Mouse (Mus musculus) left cerebral cortex, adult 8-10 months (tissue): ENCODE results near the gene Tln2. TPM values are rescaled to one million over a fixed set of nuclear protein-coding genes. Genes with fewer than 3 reads are reported as not detected.

ENCODE experiments used
- DNase-seq, 2 experiments: peaks; one replicate each; pipeline ENCODE4 v3.0.0; 2022; ENCODE audit warnings: low spot score in 2 of 2
- total RNA-seq, 4 experiments: library from RNA; stranded (reverse); gene quantifications; 2 replicates each; pipeline ENCODE4 v1.2.4; 2022

The Tln2 gene
- total RNA-seq, 4 experiments from 2014 or later: 87.9 to 106 (median 99.3) TPM

GRCm38 (mm10) chr9:67549332-67549731 lies 10.2 kb downstream of the Tln2 start:
- no peak for DNase-seq

GRCm38 (mm10) chr9:67546650-67547049 lies 12.9 kb downstream of the Tln2 start:
- DNase-seq: no peak

- no peak for DNase-seq
Measured at GRCm38 (mm10) chr9:67545794-67546193, 13.7 kb downstream of the Tln2 start.

- DNase-seq: peak in 1 of 2 experiments; percentile 26
Measured at GRCm38 (mm10) chr9:67544783-67545182, 14.7 kb downstream of the Tln2 start.

GRCm38 (mm10) chr9:67541948-67542347 lies 17.6 kb downstream of the Tln2 start:
- DNase-seq: no peak

GRCm38 (mm10) chr9:67539776-67540706 lies 19.5 kb downstream of the Tln2 start:
- DNase-seq: no peak

GRCm38 (mm10) chr9:67534420-67534819 lies 25.1 kb downstream of the Tln2 start:
- no peak for DNase-seq

- no peak for DNase-seq
Measured at GRCm38 (mm10) chr9:67533260-67533659, 26.2 kb downstream of the Tln2 start.

- DNase-seq: no peak
Measured at GRCm38 (mm10) chr9:67532631-67533030, 26.9 kb downstream of the Tln2 start.

GRCm38 (mm10) chr9:67529600-67529999 lies 29.9 kb downstream of the Tln2 start:
- no peak for DNase-seq

GRCm38 (mm10) chr9:67527726-67528125 lies 31.8 kb downstream of the Tln2 start:
- DNase-seq: no peak

GRCm38 (mm10) chr9:67521736-67522135 lies 37.8 kb downstream of the Tln2 start:
- no peak for DNase-seq

- no peak for DNase-seq
Measured at GRCm38 (mm10) chr9:67509510-67509909, 50.0 kb downstream of the Tln2 start.

- DNase-seq: no peak
Measured at GRCm38 (mm10) chr9:67504669-67505260, 54.7 kb downstream of the Tln2 start.

- DNase-seq: no peak
Measured at GRCm38 (mm10) chr9:67501801-67502200, 57.7 kb downstream of the Tln2 start.

- no peak for DNase-seq
Measured at GRCm38 (mm10) chr9:67496368-67496767, 63.1 kb downstream of the Tln2 start.

- DNase-seq: no peak
Measured at GRCm38 (mm10) chr9:67495350-67495749, 64.2 kb downstream of the Tln2 start.

GRCm38 (mm10) chr9:67493876-67494552 lies 65.5 kb downstream of the Tln2 start:
- DNase-seq: no peak

GRCm38 (mm10) chr9:67489370-67489769 lies 70.1 kb downstream of the Tln2 start:
- DNase-seq: no peak

- DNase-seq: no peak
Measured at GRCm38 (mm10) chr9:67486621-67487020, 72.9 kb downstream of the Tln2 start.

- no peak for DNase-seq
Measured at GRCm38 (mm10) chr9:67485169-67486072, 74.1 kb downstream of the Tln2 start.
